Mouse (Mus musculus): Measurements from ENCODE around the gene 4933411K16Rik. TPM values are rescaled to one million over a fixed set of nuclear protein-coding genes. Genes with fewer than 3 reads are reported as not detected.
A peak's percentile ranks its signal among the peaks of the same experiment; 100 is the strongest.

Gene 4933411K16Rik
- polyA plus RNA-seq, 1 experiment = 0.51 TPM

- Histone ChIP-seq H3K4me3 (ENCODE audit: insufficient read depth, low read length) (no peak overlapping the region), H3K27ac (ENCODE audit: insufficient read depth, low read length) (peak overlapping the region; percentile 19; the same call in 1 of the 2 replicates), H3K4me1 (ENCODE audit: control insufficient read depth, insufficient read depth, low read length) (peaks cover 7% of the 10 kb centered on the region)
- no peak for TF ChIP-seq CTCF (IDR thresholded peaks at IDR 0.05; ENCODE audit: borderline replicate concordance, insufficient read depth, low read length)
- TF ChIP-seq POLR2A (IDR thresholded peaks at IDR 0.05; ENCODE audit: low read depth, low read length) = no peak
Observed at GRCm38 (mm10) chr19:42034146-42034775, 17.8 kb upstream of the 4933411K16Rik start.

GRCm38 (mm10) chr19:42034881-42035455 is 17.1 kb upstream of the 4933411K16Rik start:
- peak overlapping the region; percentile 19; the same call in 1 of the 2 replicates for H3K27ac ChIP-seq (ENCODE audit: insufficient read depth, low read length)
- H3K4me1 ChIP-seq (ENCODE audit: control insufficient read depth, insufficient read depth, low read length) = peaks cover 7% of the 10 kb centered on the region
- H3K4me3 ChIP-seq (ENCODE audit: insufficient read depth, low read length) = no peak overlapping the region
- no peak for TF ChIP-seq CTCF (IDR thresholded peaks at IDR 0.05; ENCODE audit: borderline replicate concordance, insufficient read depth, low read length)
- TF ChIP-seq POLR2A (IDR thresholded peaks at IDR 0.05; ENCODE audit: low read depth, low read length) = no peak

- TF ChIP-seq POLR2A (IDR thresholded peaks at IDR 0.05; ENCODE audit: low read depth, low read length) (no peak), CTCF (IDR thresholded peaks at IDR 0.05; ENCODE audit: borderline replicate concordance, insufficient read depth, low read length) (peak; percentile 84)
- peak within 1 kb of the TSS; percentile 19; the same call in 1 of the 2 replicates for H3K27ac ChIP-seq (ENCODE audit: insufficient read depth, low read length)
- no peak within 1 kb of the TSS for H3K4me3 ChIP-seq (ENCODE audit: insufficient read depth, low read length)
- H3K4me1 ChIP-seq (ENCODE audit: control insufficient read depth, insufficient read depth, low read length) = peaks cover 5% of the 10 kb centered on the region
Observed at GRCm38 (mm10) chr19:42035456-42036248, 16.4 kb upstream of the 4933411K16Rik start, which contains the start of gene Ankrd2. Gene Ankrd2 (plus strand): TSS chr19:42036000.

- no peak overlapping the region for H3K27ac ChIP-seq (ENCODE audit: insufficient read depth, low read length)
- no peak overlapping the region for H3K4me3 ChIP-seq (ENCODE audit: insufficient read depth, low read length)
- H3K4me1 ChIP-seq (ENCODE audit: control insufficient read depth, insufficient read depth, low read length) = no peaks in the 10 kb centered on the region; the same call in 1 of the 2 replicates
- TF ChIP-seq CTCF (IDR thresholded peaks at IDR 0.05; ENCODE audit: borderline replicate concordance, insufficient read depth, low read length) = no peak
- TF ChIP-seq POLR2A (IDR thresholded peaks at IDR 0.05; ENCODE audit: low read depth, low read length) = no peak
Observed at GRCm38 (mm10) chr19:42036357-42036756, 15.7 kb upstream of the 4933411K16Rik start.

- H3K4me3 ChIP-seq (ENCODE audit: insufficient read depth, low read length) = no peak overlapping the region
- no peak for TF ChIP-seq POLR2A (IDR thresholded peaks at IDR 0.05; ENCODE audit: low read depth, low read length)
- TF ChIP-seq CTCF (IDR thresholded peaks at IDR 0.05; ENCODE audit: borderline replicate concordance, insufficient read depth, low read length) = no peak
- no peak overlapping the region for H3K27ac ChIP-seq (ENCODE audit: insufficient read depth, low read length)
- no peaks in the 10 kb centered on the region; the same call in 1 of the 2 replicates for H3K4me1 ChIP-seq (ENCODE audit: control insufficient read depth, insufficient read depth, low read length)
Observed at GRCm38 (mm10) chr19:42037167-42037702, 14.8 kb upstream of the 4933411K16Rik start.

- Histone ChIP-seq H3K4me1 (ENCODE audit: control insufficient read depth, insufficient read depth, low read length) (no peaks in the 10 kb centered on the region; the same call in 1 of the 2 replicates), H3K4me3 (ENCODE audit: insufficient read depth, low read length) (no peak overlapping the region), H3K27ac (ENCODE audit: insufficient read depth, low read length) (no peak overlapping the region)
- TF ChIP-seq POLR2A (IDR thresholded peaks at IDR 0.05; ENCODE audit: low read depth, low read length) (no peak), CTCF (IDR thresholded peaks at IDR 0.05; ENCODE audit: borderline replicate concordance, insufficient read depth, low read length) (no peak)
Observed at GRCm38 (mm10) chr19:42038310-42038709, 13.7 kb upstream of the 4933411K16Rik start.

- Histone ChIP-seq H3K4me3 (ENCODE audit: insufficient read depth, low read length) (no peak overlapping the region), H3K4me1 (ENCODE audit: control insufficient read depth, insufficient read depth, low read length) (no peaks in the 10 kb centered on the region), H3K27ac (ENCODE audit: insufficient read depth, low read length) (no peak overlapping the region)
- TF ChIP-seq CTCF (IDR thresholded peaks at IDR 0.05; ENCODE audit: borderline replicate concordance, insufficient read depth, low read length) (no peak), POLR2A (IDR thresholded peaks at IDR 0.05; ENCODE audit: low read depth, low read length) (no peak)
Observed at GRCm38 (mm10) chr19:42043988-42044387, 8.1 kb upstream of the 4933411K16Rik start.

GRCm38 (mm10) chr19:42045269-42046102 is 6.6 kb upstream of the 4933411K16Rik start, which contains the start of gene Hoga1:
Gene Hoga1 (plus strand): TSS chr19:42045610.
- no peak within 1 kb of the TSS for H3K4me3 ChIP-seq (ENCODE audit: insufficient read depth, low read length)
- H3K27ac ChIP-seq (ENCODE audit: insufficient read depth, low read length) = no peak within 1 kb of the TSS
- no peaks in the 10 kb centered on the region for H3K4me1 ChIP-seq (ENCODE audit: control insufficient read depth, insufficient read depth, low read length)
- TF ChIP-seq POLR2A (IDR thresholded peaks at IDR 0.05; ENCODE audit: low read depth, low read length) (no peak), CTCF (IDR thresholded peaks at IDR 0.05; ENCODE audit: borderline replicate concordance, insufficient read depth, low read length) (peak; percentile 85)

GRCm38 (mm10) chr19:42050251-42050650 is 1.8 kb upstream of the 4933411K16Rik start:
- Histone ChIP-seq H3K4me1 (ENCODE audit: control insufficient read depth, insufficient read depth, low read length) (no peaks in the 10 kb centered on the region), H3K4me3 (ENCODE audit: insufficient read depth, low read length) (no peak overlapping the region), H3K27ac (ENCODE audit: insufficient read depth, low read length) (no peak overlapping the region)
- TF ChIP-seq POLR2A (IDR thresholded peaks at IDR 0.05; ENCODE audit: low read depth, low read length) = no peak
- TF ChIP-seq CTCF (IDR thresholded peaks at IDR 0.05; ENCODE audit: borderline replicate concordance, insufficient read depth, low read length) = no peak

Measured in embryonic fibroblast, embryonic 13.5 days (primary cell).